Mouse (Mus musculus): ENCODE data around the gene Optn.

DNA sequence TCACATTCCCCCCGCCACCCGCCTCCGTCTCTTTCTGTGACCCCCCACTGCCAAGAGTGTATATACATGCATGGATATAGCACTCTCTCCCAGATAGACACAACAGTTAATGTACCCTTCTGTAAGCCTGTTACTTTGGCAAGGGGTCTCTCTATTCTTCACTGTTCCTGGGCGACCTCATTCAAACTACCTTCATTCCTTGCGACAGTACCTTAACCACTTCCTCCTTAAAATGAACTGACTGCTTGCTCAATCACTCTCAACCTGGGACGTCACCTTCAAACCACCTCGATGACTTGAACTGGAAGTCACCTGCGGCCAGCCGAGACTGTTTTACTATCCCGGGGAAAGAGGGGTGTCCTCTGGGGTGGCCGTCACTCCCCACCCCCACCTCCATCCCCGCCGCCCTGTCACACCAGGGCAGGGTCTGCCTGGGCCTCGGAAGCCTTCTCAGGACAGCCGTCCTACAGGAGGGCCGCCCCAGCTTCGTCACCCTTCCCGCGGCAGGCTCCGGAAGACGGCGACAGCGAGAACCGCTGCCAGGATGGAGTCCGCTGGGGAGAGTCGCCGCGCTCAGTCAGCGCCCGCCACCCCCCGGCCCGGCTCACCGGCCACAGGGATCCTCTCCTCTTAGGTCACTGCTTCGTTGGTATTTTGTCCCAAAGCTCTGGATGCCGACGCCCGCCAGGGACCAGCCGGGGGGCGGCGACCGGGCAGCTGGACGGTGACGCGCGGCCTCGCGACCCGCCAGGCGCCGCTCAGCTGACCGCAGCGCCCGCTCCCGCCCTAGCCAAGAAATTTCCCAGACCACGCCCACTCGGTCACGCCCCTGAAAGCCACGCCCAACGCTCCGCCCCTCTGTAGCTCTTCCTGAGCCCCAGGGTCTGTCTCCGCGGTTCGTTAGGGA lies at the start of gene Optn:
- no peak for TF ChIP-seq CTCF (IDR thresholded peaks at IDR 0.05; ENCODE audit: insufficient read depth, low read length)
- TF ChIP-seq POLR2A (IDR thresholded peaks at IDR 0.05; ENCODE audit: borderline replicate concordance, extremely low read depth, low read depth, low read length) = no peak; the same call in 1 of the 2 replicates
